Mouse (Mus musculus): ENCODE results near the gene Mup14. TPM values are rescaled to one million over a fixed set of nuclear protein-coding genes. Genes with fewer than 3 reads are reported as not detected.
"Not testable (repeated sequence)": the region's sequence is repeated elsewhere in the genome, so short reads cannot be mapped to it uniquely, and the experiment has no call there.

The Mup14 gene
- not detected in 2 replicates for total RNA-seq (2017)

GRCm38 (mm10) chr4:61303900-61304299, at the start of gene Mup14:
Gene Mup14, minus strand, starts transcription at chr4:61304000.
- not testable (repeated sequence) for ATAC-seq (replicated peaks in 1 of 2; ENCODE audit: insufficient read depth in 1 of 2, low FRiP score in 2 of 2, low TSS enrichment in 1 of 2, low read depth in 1 of 2, poor library complexity in 2 of 2, severe bottlenecking in 2 of 2)

GRCm38 (mm10) chr4:61338108-61338507, 34.3 kb upstream of the Mup14 start:
- not testable (repeated sequence) for ATAC-seq (replicated peaks in 1 of 2; ENCODE audit: insufficient read depth in 1 of 2, low FRiP score in 2 of 2, low TSS enrichment in 1 of 2, low read depth in 1 of 2, poor library complexity in 2 of 2, severe bottlenecking in 2 of 2)

Other genes starting within 250 kb of the Mup14 start
- gene Mup13, start 75.7 kb downstream of the Mup14 start, total RNA-seq (2017): not detected in 2 replicates
- not detected in 2 replicates for gene Mup15, start 135.7 kb upstream of the Mup14 start, total RNA-seq (2017)
- not detected in 2 replicates for gene Mup16, start 215.5 kb upstream of the Mup14 start, total RNA-seq (2017)

All from hematopoietic stem cell, adult 5-6 weeks (primary cell).